Mouse (Mus musculus): ENCODE data around the gene Csrp3. TPM values are rescaled to one million over a fixed set of nuclear protein-coding genes. Genes with fewer than 3 reads are reported as not detected.

The Csrp3 gene
- polyA plus RNA-seq, 1 experiment from 2014 or later: 1.5 TPM

DNA sequence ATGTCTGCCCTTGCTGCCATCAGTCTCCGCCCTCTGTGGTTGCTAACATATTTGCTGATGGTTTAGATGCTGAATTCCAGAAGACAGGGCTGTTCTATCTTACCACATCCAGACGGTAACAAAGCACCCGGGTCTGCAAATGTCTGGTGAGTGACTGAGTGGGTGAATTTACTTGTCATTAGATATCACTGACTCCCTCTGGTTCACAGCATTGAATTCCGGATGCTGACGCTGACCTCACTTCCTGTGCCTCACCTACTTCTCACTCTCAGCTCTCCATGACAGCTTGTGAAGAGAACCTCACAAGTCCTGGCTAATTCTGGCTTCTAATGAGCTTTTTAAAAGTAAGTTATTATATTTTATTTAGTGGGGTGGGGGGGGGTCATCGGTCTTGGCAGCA lies 10.9 kb downstream of the Csrp3 start:
- no peaks in the 10 kb centered on the region for H3K36me3 ChIP-seq
- no peaks in the 10 kb centered on the region for H3K4me1 ChIP-seq
- no peak for DNase-seq (ENCODE audit: low spot score)
- no peak overlapping the region for H3K4me3 ChIP-seq
- WGBS: 77% methylated on average over 6 of the region's 6 CpGs
- no peaks in the 10 kb centered on the region for H3K9me3 ChIP-seq (replicated peaks)
- no peaks in the 10 kb centered on the region for H3K27me3 ChIP-seq (ENCODE audit: low read depth, poor library complexity, severe bottlenecking)
- H3K27ac ChIP-seq: no peak overlapping the region

DNA sequence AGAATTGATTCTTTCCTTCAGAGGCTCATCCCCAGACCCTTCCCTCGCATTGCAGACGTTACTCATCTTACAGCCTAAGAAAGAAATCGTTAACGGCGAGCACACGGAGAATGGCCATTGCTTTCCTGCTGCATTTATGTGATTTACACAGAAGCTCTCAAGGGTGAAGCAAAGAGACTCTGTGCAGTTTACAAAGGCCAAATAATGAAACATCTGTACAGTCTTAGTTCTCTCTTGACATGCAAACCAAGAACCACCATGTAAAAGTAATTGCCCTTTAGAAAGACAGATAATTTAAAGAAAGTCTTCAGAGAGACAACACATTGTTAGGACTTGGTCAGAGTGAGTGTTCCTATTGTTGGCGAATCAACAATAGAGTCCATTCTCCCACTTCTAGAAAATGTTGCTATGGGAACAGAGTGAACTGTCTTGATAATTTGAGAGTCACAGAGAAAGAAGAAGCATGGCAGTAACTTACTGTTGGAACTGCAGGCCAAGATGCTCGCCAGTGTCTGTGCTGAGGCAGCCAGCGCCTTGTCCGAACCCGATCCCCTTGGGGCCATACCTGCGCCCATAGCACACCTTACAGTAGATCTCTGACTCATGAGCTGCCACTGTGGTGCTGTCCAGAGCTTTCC lies 12.7 kb downstream of the Csrp3 start:
- Histone ChIP-seq H3K36me3 (no peaks in the 10 kb centered on the region), H3K4me1 (no peaks in the 10 kb centered on the region), H3K27me3 (ENCODE audit: low read depth, poor library complexity, severe bottlenecking) (no peaks in the 10 kb centered on the region), H3K4me3 (no peak overlapping the region), H3K27ac (no peak overlapping the region), H3K9me3 (replicated peaks) (no peaks in the 10 kb centered on the region)
- 89% methylated on average over 12 of the region's 12 CpGs for WGBS
- no peak for DNase-seq (ENCODE audit: low spot score)

DNA sequence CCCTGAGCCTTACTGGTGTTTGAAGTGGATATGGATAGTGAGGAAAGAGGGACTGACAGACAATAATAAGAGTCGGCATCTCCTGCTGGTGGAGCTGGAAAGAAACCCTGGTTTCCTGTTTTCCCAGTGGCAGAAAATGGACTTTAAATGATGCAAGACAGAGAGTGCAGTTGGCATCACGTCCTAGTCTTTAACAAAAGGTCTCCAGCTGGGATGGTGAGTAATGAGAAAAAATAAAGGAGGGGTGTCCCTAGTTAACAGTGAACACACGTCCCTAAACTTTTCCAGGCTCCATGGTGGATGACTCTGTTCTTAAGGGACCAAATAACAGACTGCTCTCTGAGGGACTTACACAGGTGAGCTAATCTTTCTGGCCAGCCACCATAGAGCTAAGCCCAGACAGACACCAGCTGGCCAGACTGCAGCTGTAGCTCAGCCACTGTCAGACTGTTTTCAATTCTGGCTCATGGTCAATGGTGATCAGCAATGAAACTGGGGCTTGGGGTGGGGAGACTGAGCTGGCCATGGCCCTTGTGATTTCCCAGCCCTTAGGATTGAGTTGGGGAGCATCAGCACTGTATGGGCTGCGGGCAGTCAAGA lies 13.4 kb downstream of the Csrp3 start:
- Histone ChIP-seq H3K9me3 (replicated peaks) (no peaks in the 10 kb centered on the region), H3K4me3 (no peak overlapping the region), H3K36me3 (no peaks in the 10 kb centered on the region), H3K27me3 (ENCODE audit: low read depth, poor library complexity, severe bottlenecking) (no peaks in the 10 kb centered on the region), H3K4me1 (no peaks in the 10 kb centered on the region), H3K27ac (no peak overlapping the region)
- WGBS: 76% methylated on average over 4 of the region's 4 CpGs
- DNase-seq (ENCODE audit: low spot score): no peak

DNA sequence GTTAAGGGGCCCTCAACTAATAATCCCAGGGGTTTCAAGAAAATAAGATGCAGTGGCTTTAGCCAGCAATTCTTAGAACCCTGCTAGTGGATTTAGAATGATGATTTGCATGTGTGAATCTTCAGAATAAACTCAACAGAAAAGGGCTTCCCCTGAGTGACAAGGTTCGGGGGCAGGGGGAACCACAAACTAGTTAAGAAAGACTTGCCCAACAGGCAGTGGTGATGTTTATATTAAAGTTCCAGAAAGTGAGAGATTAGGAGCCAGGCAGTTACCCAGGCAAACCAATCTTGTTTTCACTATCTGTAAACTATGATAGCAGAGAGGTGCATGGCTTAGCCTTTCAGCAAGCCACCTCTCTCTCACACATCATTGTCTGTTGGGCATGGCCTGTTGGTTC lies 15.1 kb downstream of the Csrp3 start:
- no peak for DNase-seq (ENCODE audit: low spot score)
- H3K4me3 ChIP-seq: no peak overlapping the region
- no peak overlapping the region for H3K27ac ChIP-seq
- peaks cover 6% of the 10 kb centered on the region for H3K36me3 ChIP-seq
- H3K4me1 ChIP-seq: no peaks in the 10 kb centered on the region
- no peaks in the 10 kb centered on the region for H3K9me3 ChIP-seq (replicated peaks)
- H3K27me3 ChIP-seq (ENCODE audit: low read depth, poor library complexity, severe bottlenecking): no peaks in the 10 kb centered on the region
- WGBS: 86% methylated on average over 1 of the region's 1 CpGs

DNA sequence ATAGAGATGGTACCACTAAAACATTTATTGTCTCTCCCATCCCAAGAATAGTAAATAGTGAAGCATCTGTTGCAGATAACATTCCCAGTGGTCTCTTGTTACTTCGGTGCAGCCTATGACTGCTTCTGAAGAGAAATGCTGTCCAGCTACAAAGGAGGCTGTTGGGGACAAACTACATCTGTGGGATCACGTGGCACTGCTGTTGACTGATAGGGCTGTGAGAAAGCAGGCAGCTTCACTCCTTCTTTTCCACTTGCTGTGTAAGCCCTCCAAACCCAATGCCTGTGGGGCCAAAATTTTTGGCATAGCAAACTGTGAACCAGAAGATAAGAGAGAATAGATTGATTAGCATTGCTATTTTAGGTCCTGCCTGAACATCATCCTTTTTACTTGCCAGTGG lies 17.4 kb downstream of the Csrp3 start:
- H3K36me3 ChIP-seq: peaks cover 27% of the 10 kb centered on the region
- H3K27me3 ChIP-seq (ENCODE audit: low read depth, poor library complexity, severe bottlenecking): no peaks in the 10 kb centered on the region
- 38% methylated on average over 2 of the region's 2 CpGs for WGBS
- H3K4me3 ChIP-seq: no peak overlapping the region
- no peak for DNase-seq (ENCODE audit: low spot score)
- H3K4me1 ChIP-seq: no peaks in the 10 kb centered on the region
- no peaks in the 10 kb centered on the region for H3K9me3 ChIP-seq (replicated peaks)
- H3K27ac ChIP-seq: no peak overlapping the region

DNA sequence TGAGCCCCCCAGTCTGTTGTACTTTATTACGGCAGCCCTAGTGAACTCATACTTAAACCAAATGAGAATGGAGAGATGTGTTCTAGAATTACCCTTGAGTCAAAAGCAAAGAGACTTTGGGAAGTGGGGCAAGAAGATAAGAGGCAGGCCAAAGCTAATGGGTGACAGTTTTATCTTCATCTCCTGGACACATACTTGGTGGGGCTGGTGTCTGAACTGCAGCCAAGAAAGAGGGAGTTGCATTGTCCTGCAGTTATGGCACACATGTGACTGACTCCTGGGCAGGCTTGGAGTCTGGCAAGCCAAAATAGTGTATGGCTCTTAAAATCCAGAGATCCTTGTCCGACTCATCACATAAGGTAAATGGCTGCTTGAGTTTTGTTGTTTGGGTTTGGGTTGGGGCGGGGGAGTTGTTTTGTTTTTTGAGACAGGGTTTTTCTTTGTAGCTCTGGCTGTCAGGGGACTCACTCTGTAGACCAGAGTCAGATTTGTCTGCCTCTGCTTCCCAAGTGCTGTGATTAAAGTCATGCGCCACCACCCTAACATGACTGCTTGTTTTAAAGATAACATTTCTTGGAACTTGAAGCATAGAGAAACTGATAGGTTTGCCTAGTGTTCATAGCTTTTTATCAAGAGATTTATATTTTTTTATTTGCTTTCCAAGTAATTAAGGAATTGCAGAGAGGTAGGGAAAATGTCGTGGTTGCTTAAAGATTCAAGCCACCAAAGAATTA lies 18.5 kb downstream of the Csrp3 start:
- H3K36me3 ChIP-seq: peaks cover 38% of the 10 kb centered on the region
- no peaks in the 10 kb centered on the region for H3K4me1 ChIP-seq
- H3K4me3 ChIP-seq: no peak overlapping the region
- H3K9me3 ChIP-seq (replicated peaks): no peaks in the 10 kb centered on the region
- 88% methylated on average over 5 of the region's 5 CpGs for WGBS
- no peaks in the 10 kb centered on the region for H3K27me3 ChIP-seq (ENCODE audit: low read depth, poor library complexity, severe bottlenecking)
- H3K27ac ChIP-seq: no peak overlapping the region
- DNase-seq (ENCODE audit: low spot score): no peak

GRCm38 (mm10) chr7:48825170-48825569 lies 22.7 kb downstream of the Csrp3 start:
- WGBS: 87% methylated on average over 6 of the region's 6 CpGs
- no peak overlapping the region for H3K4me3 ChIP-seq
- peaks cover 75% of the 10 kb centered on the region for H3K36me3 ChIP-seq

DNA sequence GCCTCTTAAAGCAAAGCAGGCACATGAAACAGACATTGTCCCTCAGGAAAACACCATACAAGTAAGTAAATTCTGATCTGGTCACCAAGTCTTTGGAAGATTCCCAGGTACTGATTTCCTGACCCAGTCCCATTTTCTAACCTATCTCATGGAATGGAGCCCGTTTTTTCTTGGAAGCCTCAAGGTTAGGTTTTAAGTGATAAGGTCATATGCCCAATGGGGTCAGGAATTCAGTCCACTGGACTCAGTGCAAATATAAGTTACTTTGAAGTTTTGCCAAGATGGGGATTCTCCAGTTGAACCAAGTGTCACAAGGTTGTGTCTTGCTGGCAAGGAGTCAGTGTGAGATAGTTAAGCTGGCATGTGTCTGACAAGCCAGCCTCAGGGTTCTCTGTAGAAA lies 23.2 kb downstream of the Csrp3 start:
- Histone ChIP-seq H3K4me1 (no peaks in the 10 kb centered on the region), H3K27ac (no peak overlapping the region), H3K36me3 (peaks cover 80% of the 10 kb centered on the region), H3K9me3 (replicated peaks) (no peaks in the 10 kb centered on the region), H3K27me3 (ENCODE audit: low read depth, poor library complexity, severe bottlenecking) (no peaks in the 10 kb centered on the region), H3K4me3 (no peak overlapping the region)
- WGBS: 91% methylated on average over 1 of the region's 1 CpGs
- DNase-seq (ENCODE audit: low spot score): no peak

More at GRCm38 (mm10) chr7:48825170-48825569, 22.7 kb downstream of the Csrp3 start:
- Histone ChIP-seq H3K9me3 (replicated peaks) (no peaks in the 10 kb centered on the region), H3K27me3 (ENCODE audit: low read depth, poor library complexity, severe bottlenecking) (no peaks in the 10 kb centered on the region), H3K4me1 (no peaks in the 10 kb centered on the region), H3K27ac (no peak overlapping the region)
- DNase-seq (ENCODE audit: low spot score): no peak

GRCm38 (mm10) chr7:48823621-48824020 lies 24.2 kb downstream of the Csrp3 start:
- no peaks in the 10 kb centered on the region for H3K9me3 ChIP-seq (replicated peaks)
- H3K27ac ChIP-seq: no peak overlapping the region
- H3K4me1 ChIP-seq: no peaks in the 10 kb centered on the region
- no peak for DNase-seq (ENCODE audit: low spot score)
- H3K4me3 ChIP-seq: no peak overlapping the region
- WGBS: 97% methylated on average over 3 of the region's 3 CpGs
- peaks cover 90% of the 10 kb centered on the region for H3K36me3 ChIP-seq
- no peaks in the 10 kb centered on the region for H3K27me3 ChIP-seq (ENCODE audit: low read depth, poor library complexity, severe bottlenecking)

DNA sequence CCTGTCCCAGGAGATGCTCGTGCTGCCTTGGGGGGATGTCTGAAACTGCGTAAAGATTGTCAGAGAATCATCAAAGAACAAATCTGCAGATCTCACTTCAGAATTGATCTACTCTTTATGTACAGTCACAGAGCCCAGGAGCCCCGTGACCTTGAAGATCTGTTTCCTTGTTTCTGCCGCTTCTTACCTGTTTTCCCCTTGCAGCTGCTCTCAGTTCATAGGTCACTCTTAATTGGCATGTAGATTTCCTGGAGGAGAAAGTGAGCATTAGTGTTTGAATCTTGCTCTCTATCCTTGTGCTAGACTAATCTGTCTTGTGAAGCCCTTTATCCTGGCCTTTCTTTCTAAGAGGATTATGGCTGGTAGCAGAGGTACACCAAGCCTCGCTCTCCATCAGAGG lies 26.2 kb downstream of the Csrp3 start:
- Histone ChIP-seq H3K27ac (no peak overlapping the region), H3K9me3 (replicated peaks) (no peaks in the 10 kb centered on the region), H3K4me3 (no peak overlapping the region), H3K4me1 (no peaks in the 10 kb centered on the region), H3K36me3 (peaks cover 91% of the 10 kb centered on the region), H3K27me3 (ENCODE audit: low read depth, poor library complexity, severe bottlenecking) (no peaks in the 10 kb centered on the region)
- 91% methylated on average over 5 of the region's 5 CpGs for WGBS
- DNase-seq (ENCODE audit: low spot score): no peak

- no peaks in the 10 kb centered on the region for H3K27me3 ChIP-seq (ENCODE audit: low read depth, poor library complexity, severe bottlenecking)
- WGBS: 80% methylated on average over 1 of the region's 1 CpGs
- no peak for DNase-seq (ENCODE audit: low spot score)
- no peak overlapping the region for H3K27ac ChIP-seq
- peaks cover 58% of the 10 kb centered on the region for H3K36me3 ChIP-seq
- no peaks in the 10 kb centered on the region for H3K4me1 ChIP-seq
- H3K9me3 ChIP-seq (replicated peaks): no peaks in the 10 kb centered on the region
- no peak overlapping the region for H3K4me3 ChIP-seq
Observed at GRCm38 (mm10) chr7:48813594-48813993, 34.2 kb downstream of the Csrp3 start.

DNA sequence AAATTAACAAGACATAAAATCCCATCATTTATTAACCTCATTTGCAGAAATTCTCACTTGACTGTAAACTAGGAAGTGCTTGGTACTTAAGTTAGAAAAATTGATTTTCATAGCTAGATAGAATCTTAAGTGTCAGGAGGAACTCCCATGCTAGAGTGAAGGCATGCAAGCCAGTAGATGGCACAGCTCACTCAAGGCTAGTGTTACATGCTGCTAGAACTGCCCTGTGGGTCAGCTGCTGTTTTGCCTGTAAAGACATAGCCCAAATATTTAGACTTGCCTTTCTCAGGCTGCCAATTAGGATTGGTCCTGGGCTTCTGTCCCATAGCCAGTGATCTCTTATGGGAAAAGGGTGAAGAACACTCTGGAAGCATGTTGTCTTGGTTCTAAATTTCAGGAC lies 35.5 kb downstream of the Csrp3 start:
- no peak for DNase-seq (ENCODE audit: low spot score)
- no peak overlapping the region for H3K27ac ChIP-seq
- H3K36me3 ChIP-seq: peaks cover 53% of the 10 kb centered on the region

DNA sequence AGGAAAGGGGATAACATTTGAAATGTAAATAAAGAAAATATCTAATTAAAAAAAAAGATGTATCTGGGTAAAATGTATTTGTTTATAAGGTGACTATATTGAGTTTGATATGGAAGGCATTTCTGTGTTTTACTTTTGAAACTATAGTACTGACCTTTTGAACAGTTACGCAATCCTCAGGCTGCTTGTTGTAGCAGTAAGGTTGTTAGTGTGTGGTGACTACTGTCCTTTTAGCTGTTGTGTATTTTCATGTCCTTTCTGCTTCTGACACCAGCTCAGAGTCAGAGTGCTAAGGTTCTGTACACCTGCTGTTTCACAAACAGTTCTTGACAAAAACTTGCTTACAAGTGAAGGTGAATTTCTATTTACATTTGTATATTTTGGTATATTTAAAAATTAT lies 37.2 kb downstream of the Csrp3 start:
- Histone ChIP-seq H3K4me1 (no peaks in the 10 kb centered on the region), H3K9me3 (replicated peaks) (no peaks in the 10 kb centered on the region), H3K4me3 (no peak overlapping the region), H3K36me3 (peaks cover 60% of the 10 kb centered on the region), H3K27me3 (ENCODE audit: low read depth, poor library complexity, severe bottlenecking) (no peaks in the 10 kb centered on the region), H3K27ac (no peak overlapping the region)
- 98% methylated on average over 1 of the region's 1 CpGs for WGBS
- DNase-seq (ENCODE audit: low spot score): no peak

More for the DNA sequence above, 35.5 kb downstream of the Csrp3 start:
- Histone ChIP-seq H3K4me3 (no peak overlapping the region), H3K9me3 (replicated peaks) (no peaks in the 10 kb centered on the region), H3K4me1 (no peaks in the 10 kb centered on the region), H3K27me3 (ENCODE audit: low read depth, poor library complexity, severe bottlenecking) (no peaks in the 10 kb centered on the region)

All from limb, embryonic 10.5 days (tissue).